Mouse (Mus musculus) embryonic facial prominence, embryonic 11.5 days (tissue): ENCODE measurements around the gene Piezo1. TPM values are rescaled to one million over a fixed set of nuclear protein-coding genes. Genes with fewer than 3 reads are reported as not detected.

Source experiments
- ATAC-seq: fragments of 200-750 bp; cut with Nextera tagmentation; replicated peaks from 2 replicates; pipeline ENCODE4 v1.8.0; 2017; ENCODE audit warnings: low read depth; ENCODE audit not compliant: insufficient number of reproducible peaks, low FRiP score, low TSS enrichment
- DNase-seq: peaks from one replicate; pipeline ENCODE4 v3.0.0-alpha.2; 2015; ENCODE audit warnings: low spot score
- H3K27ac ChIP-seq: fragments of 300-500 bp; sonication (generic); replicated peaks from 2 replicates; pipeline ENCODE4 v1.5.1; 2014; ENCODE audit warnings: mild to moderate bottlenecking, low read depth, low read length, control low read depth
- H3K27me3 ChIP-seq: fragments of 300-500 bp; sonication (generic); 2 replicates; pipeline ENCODE4 v1.6.1; 2014; ENCODE audit warnings: mild to moderate bottlenecking, low read length, moderate library complexity, mixed read lengths; ENCODE audit not compliant: control insufficient read depth, insufficient read depth
- H3K36me3 ChIP-seq: fragments of 300-500 bp; sonication (generic); replicated peaks from 2 replicates; pipeline ENCODE4 v1.6.1; 2014; ENCODE audit warnings: low read depth, mild to moderate bottlenecking, low read length, moderate library complexity, mixed read lengths; ENCODE audit not compliant: control insufficient read depth, insufficient read depth
- H3K4me1 ChIP-seq: fragments of 300-500 bp; sonication (generic); 2 replicates; pipeline ENCODE4 v1.6.1; 2014; ENCODE audit warnings: low read length, mixed read lengths; ENCODE audit not compliant: control insufficient read depth, insufficient read depth
- H3K4me2 ChIP-seq: fragments of 300-500 bp; sonication (generic); 2 replicates; pipeline ENCODE4 v1.6.1; 2014; ENCODE audit warnings: low read depth, mild to moderate bottlenecking, control low read depth, low read length, moderate library complexity
- H3K4me3 ChIP-seq: fragments of 300-500 bp; sonication (generic); 2 replicates; pipeline ENCODE4 v1.5.1; 2014; ENCODE audit warnings: low read depth, low read length, control low read depth
- H3K9ac ChIP-seq: fragments of 300-500 bp; sonication (generic); replicated peaks from 2 replicates; pipeline ENCODE4 v1.6.1; 2014; ENCODE audit warnings: mild to moderate bottlenecking, control low read depth, low read length
- H3K9me3 ChIP-seq: fragments of 300-500 bp; sonication (generic); replicated peaks from 2 replicates; pipeline ENCODE4 v1.6.1; 2016; ENCODE audit warnings: mild to moderate bottlenecking, low read length, inconsistent platforms, mixed read lengths; ENCODE audit not compliant: control insufficient read depth
- WGBS: fragments of 180-500 bp; shearing (Covaris S2); extraction: QIAGEN DNeasy Blood & Tissue Kit; methylation state at CpG from one replicate; pipeline ENCODE4 v1.1.7; 2014; 5-methylcytosine and 5-hydroxymethylcytosine counted together
- polyA plus RNA-seq: library from polyadenylated mRNA; unstranded; fragments of >200 nt; fragmentation: Nextera tagmentation; extraction: Ambion mirVana; gene quantifications from 2 replicates; pipeline ENCODE4 v1.2.1, GENCODE M21; 2014

The Piezo1 gene
- polyA plus RNA-seq, 1 experiment from 2014 or later, result 5.9 TPM

- no peak overlapping the region for H3K4me2 ChIP-seq
- no peaks in the 10 kb centered on the region for H3K9me3 ChIP-seq
- H3K9ac ChIP-seq, result no peak overlapping the region
- 59% methylated on average over 11 of the region's 11 CpGs for WGBS
- DNase-seq (no peak), ATAC-seq (no peak)
- no peak overlapping the region for H3K4me3 ChIP-seq
- H3K36me3 ChIP-seq, result no peaks in the 10 kb centered on the region
- peaks cover 8% of the 10 kb centered on the region for H3K4me1 ChIP-seq
- H3K27me3 ChIP-seq, result peaks cover 19% of the 10 kb centered on the region
- no peak overlapping the region for H3K27ac ChIP-seq
Observed at GRCm38 (mm10) chr8:122461473-122462148, 89.5 kb downstream of the Piezo1 start.

GRCm38 (mm10) chr8:122460524-122461472 lies 90.3 kb downstream of the Piezo1 start, which contains the start of gene Snai3:
Snai3 (minus strand) TSS chr8:122460733.
- H3K9me3 ChIP-seq, result no peaks in the 10 kb centered on the region
- 3% methylated on average over 50 of the region's 56 CpGs for WGBS
- peak within 1 kb of the TSS; percentile 45 for H3K4me2 ChIP-seq
- H3K27me3 ChIP-seq, result peaks cover 19% of the 10 kb centered on the region
- no peaks in the 10 kb centered on the region for H3K36me3 ChIP-seq
- no peak within 1 kb of the TSS for H3K27ac ChIP-seq
- H3K9ac ChIP-seq, result no peak within 1 kb of the TSS
- ATAC-seq (peak; percentile 77), DNase-seq (peak; percentile 65)
- peak within 1 kb of the TSS; percentile 26 for H3K4me3 ChIP-seq
- peaks cover 8% of the 10 kb centered on the region for H3K4me1 ChIP-seq

- peaks cover 8% of the 10 kb centered on the region for H3K4me1 ChIP-seq
- no peaks in the 10 kb centered on the region for H3K9me3 ChIP-seq
- no peaks in the 10 kb centered on the region for H3K36me3 ChIP-seq
- H3K9ac ChIP-seq, result no peak overlapping the region
- ATAC-seq (no peak), DNase-seq (no peak)
- peak overlapping the region; percentile 26 for H3K4me3 ChIP-seq
- H3K27me3 ChIP-seq, result peaks cover 19% of the 10 kb centered on the region
- no peak overlapping the region for H3K27ac ChIP-seq
- no peak overlapping the region; the same call in 1 of the 2 replicates for H3K4me2 ChIP-seq
- WGBS, result 21% methylated on average over 7 of the region's 7 CpGs
Observed at GRCm38 (mm10) chr8:122459990-122460389, 91.1 kb downstream of the Piezo1 start.

- H3K9me3 ChIP-seq, result no peaks in the 10 kb centered on the region
- H3K9ac ChIP-seq, result no peak overlapping the region
- DNase-seq, result peak; percentile 27
- H3K4me3 ChIP-seq, result no peak overlapping the region
- no peak overlapping the region for H3K4me2 ChIP-seq
- WGBS, result 56% methylated on average over 6 of the region's 6 CpGs
- peaks cover 8% of the 10 kb centered on the region for H3K4me1 ChIP-seq
- H3K27me3 ChIP-seq, result peaks cover 19% of the 10 kb centered on the region
- no peak overlapping the region for H3K27ac ChIP-seq
- no peak for ATAC-seq
- H3K36me3 ChIP-seq, result no peaks in the 10 kb centered on the region
Observed at GRCm38 (mm10) chr8:122459218-122459900, 91.8 kb downstream of the Piezo1 start.

DNA sequence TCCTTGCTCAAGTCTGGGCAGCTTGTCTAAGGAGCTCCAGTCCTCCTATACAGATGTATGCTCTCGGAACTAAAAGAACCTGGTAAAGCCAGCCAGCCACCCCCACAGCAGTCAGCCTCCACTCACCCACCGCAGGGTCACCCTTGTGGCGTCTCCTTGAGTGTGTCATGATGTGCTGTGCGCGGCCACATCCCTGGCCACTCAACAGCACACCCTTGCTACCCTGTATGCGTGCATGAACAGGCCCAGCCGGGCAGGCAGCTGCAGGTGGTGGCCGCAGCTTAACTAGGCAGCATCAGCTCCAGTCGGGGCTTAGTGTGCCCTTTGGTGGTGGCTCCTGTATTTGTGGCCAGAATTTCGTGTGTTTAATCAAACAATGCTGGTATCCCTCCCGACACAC lies 94.0 kb downstream of the Piezo1 start:
- DNase-seq (no peak), ATAC-seq (no peak)
- Histone ChIP-seq H3K27ac (no peak overlapping the region), H3K36me3 (no peaks in the 10 kb centered on the region), H3K9ac (no peak overlapping the region), H3K4me3 (no peak overlapping the region), H3K4me1 (peaks cover 8% of the 10 kb centered on the region), H3K27me3 (peaks cover 19% of the 10 kb centered on the region), H3K9me3 (no peaks in the 10 kb centered on the region), H3K4me2 (no peak overlapping the region)
- WGBS, result 75% methylated on average over 11 of the region's 11 CpGs

DNA sequence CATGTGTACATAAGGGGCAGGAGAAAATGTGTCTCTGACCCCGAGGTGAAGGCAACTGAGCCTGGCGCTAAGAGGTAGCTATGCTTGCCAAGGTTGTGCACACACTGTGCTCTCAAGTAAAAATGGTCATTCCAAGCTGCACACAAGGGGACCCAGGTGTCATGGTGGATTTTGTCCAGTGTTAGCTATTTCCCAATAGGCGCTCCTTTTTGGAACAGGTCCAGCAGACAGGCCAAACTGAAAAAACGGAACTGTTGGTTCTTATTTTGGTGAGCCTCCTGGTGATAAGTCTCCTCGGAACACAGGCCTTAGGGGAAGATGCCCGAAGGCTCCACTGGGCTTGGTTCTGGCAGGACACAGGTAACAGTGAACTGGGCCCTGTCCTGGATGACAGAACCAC lies 96.7 kb downstream of the Piezo1 start:
- H3K36me3 ChIP-seq, result no peaks in the 10 kb centered on the region
- ATAC-seq (no peak), DNase-seq (no peak)
- no peak overlapping the region for H3K9ac ChIP-seq
- peaks cover under 1% of the 10 kb centered on the region for H3K27me3 ChIP-seq
- no peaks in the 10 kb centered on the region for H3K4me1 ChIP-seq
- H3K4me2 ChIP-seq, result no peak overlapping the region
- H3K9me3 ChIP-seq, result no peaks in the 10 kb centered on the region
- no peak overlapping the region for H3K4me3 ChIP-seq
- WGBS, result 87% methylated on average over 6 of the region's 6 CpGs
- H3K27ac ChIP-seq, result no peak overlapping the region

DNA sequence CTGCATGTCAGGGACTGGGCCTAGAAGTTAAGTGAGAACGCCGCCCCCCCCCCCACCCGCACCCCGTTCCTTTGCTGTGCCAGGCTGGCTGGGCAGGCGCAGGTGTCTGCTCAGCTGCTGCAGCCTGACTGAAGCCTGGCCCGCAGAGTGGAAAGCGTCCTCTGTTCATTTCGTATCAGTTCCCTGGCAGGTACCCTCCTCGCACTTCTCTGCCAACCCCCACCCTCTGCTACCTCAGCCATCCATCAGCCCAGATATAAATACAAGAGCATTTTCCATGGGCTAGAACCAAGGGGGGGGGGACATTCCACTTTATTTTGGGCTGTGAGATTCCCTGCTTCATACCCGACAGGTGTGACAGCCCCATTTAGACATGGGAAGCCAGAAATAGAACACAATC lies 99.0 kb downstream of the Piezo1 start:
- Histone ChIP-seq H3K4me3 (no peak overlapping the region), H3K9ac (no peak overlapping the region), H3K9me3 (no peaks in the 10 kb centered on the region), H3K27me3 (no peaks in the 10 kb centered on the region), H3K36me3 (no peaks in the 10 kb centered on the region), H3K4me2 (no peak overlapping the region), H3K4me1 (no peaks in the 10 kb centered on the region), H3K27ac (no peak overlapping the region)
- WGBS, result 82% methylated on average over 10 of the region's 10 CpGs
- DNase-seq (no peak), ATAC-seq (no peak)
